Mouse (Mus musculus) limb, embryonic 11.5 days (tissue): ENCODE results near the gene Actn2. TPM values are rescaled to one million over a fixed set of nuclear protein-coding genes. Genes with fewer than 3 reads are reported as not detected.

Source experiments
- ATAC-seq: fragments of 200-750 bp; cut with Nextera tagmentation; 2 replicates; pipeline ENCODE4 v1.8.0; 2017; ENCODE audit warnings: low read depth; ENCODE audit not compliant: insufficient number of reproducible peaks, low FRiP score, low TSS enrichment
- DNase-seq: peaks from one replicate; pipeline ENCODE4 v3.0.0-alpha.2; 2015; ENCODE audit warnings: low spot score
- H3K27ac ChIP-seq: fragments of 300-500 bp; sonication (generic); replicated peaks from 2 replicates; pipeline ENCODE4 v1.5.1; 2014; ENCODE audit warnings: low read depth, mild to moderate bottlenecking, low read length
- H3K27me3 ChIP-seq: fragments of 300-500 bp; sonication (generic); 2 replicates; pipeline ENCODE4 v1.6.1; 2014; ENCODE audit warnings: mild to moderate bottlenecking, low read length, mixed read lengths; ENCODE audit not compliant: control insufficient read depth, insufficient read depth
- H3K36me3 ChIP-seq: fragments of 300-500 bp; sonication (generic); 2 replicates; pipeline ENCODE4 v1.6.1; 2014; ENCODE audit warnings: mild to moderate bottlenecking, low read length, moderate library complexity, mixed read lengths; ENCODE audit not compliant: control insufficient read depth, insufficient read depth
- H3K4me1 ChIP-seq: fragments of 300-500 bp; sonication (generic); 2 replicates; pipeline ENCODE4 v1.6.1; 2014; ENCODE audit warnings: low read length, mixed read lengths; ENCODE audit not compliant: control insufficient read depth, insufficient read depth
- H3K4me2 ChIP-seq: fragments of 300-500 bp; sonication (generic); 2 replicates; pipeline ENCODE4 v1.6.1; 2014; ENCODE audit warnings: low read depth, mild to moderate bottlenecking, moderate library complexity; ENCODE audit not compliant: severe bottlenecking
- H3K4me3 ChIP-seq: fragments of 300-500 bp; sonication (generic); 2 replicates; pipeline ENCODE4 v1.5.1; 2014; ENCODE audit warnings: low read depth, low read length
- H3K9ac ChIP-seq: fragments of 300-500 bp; sonication (generic); 2 replicates; pipeline ENCODE4 v1.6.1; 2014; ENCODE audit warnings: mild to moderate bottlenecking, low read length
- H3K9me3 ChIP-seq: fragments of 300-500 bp; sonication (generic); 2 replicates; pipeline ENCODE4 v1.6.1; 2016; ENCODE audit warnings: low read length; ENCODE audit not compliant: control insufficient read depth
- WGBS: fragments of 180-500 bp; shearing (Covaris S2); extraction: QIAGEN DNeasy Blood & Tissue Kit; methylation state at CpG from one replicate; pipeline ENCODE4 v1.1.7; 2014; 5-methylcytosine and 5-hydroxymethylcytosine counted together
- polyA plus RNA-seq: library from polyadenylated mRNA; unstranded; fragments of >200 nt; fragmentation: Nextera tagmentation; extraction: Ambion mirVana; gene quantifications from 2 replicates; pipeline ENCODE4 v1.2.1, GENCODE M21; 2014

Actn2 gene
- polyA plus RNA-seq, 1 experiment from 2014 or later, result 8.3 TPM

DNA sequence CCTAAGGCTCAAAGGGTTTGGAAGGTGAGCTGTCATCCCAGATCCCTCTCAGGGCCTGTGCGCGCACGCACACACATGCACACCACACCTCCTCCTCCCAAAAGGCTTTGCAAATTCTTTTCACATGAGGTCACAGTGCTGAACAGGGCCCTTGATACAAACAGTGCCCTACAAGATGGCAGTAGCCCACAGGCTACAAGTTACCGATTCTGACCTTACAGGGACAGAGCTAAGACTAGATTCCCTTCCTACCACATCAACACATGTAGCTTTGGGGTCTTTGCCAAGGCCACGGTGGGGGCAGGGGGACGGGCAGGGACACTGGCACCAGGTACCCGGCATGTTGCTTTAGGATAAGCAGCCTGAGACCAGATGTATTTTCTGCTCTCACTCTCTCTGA is 46.8 kb downstream of the Actn2 start:
- H3K27me3 ChIP-seq, result no peaks in the 10 kb centered on the region
- H3K4me3 ChIP-seq, result no peak overlapping the region
- no peaks in the 10 kb centered on the region for H3K9me3 ChIP-seq
- no peaks in the 10 kb centered on the region for H3K36me3 ChIP-seq
- H3K9ac ChIP-seq, result no peak overlapping the region
- H3K4me1 ChIP-seq, result no peaks in the 10 kb centered on the region
- ATAC-seq, result no peak
- H3K27ac ChIP-seq, result no peak overlapping the region
- no peak overlapping the region for H3K4me2 ChIP-seq
- DNase-seq, result no peak
- 85% methylated on average over 7 of the region's 7 CpGs for WGBS

DNA sequence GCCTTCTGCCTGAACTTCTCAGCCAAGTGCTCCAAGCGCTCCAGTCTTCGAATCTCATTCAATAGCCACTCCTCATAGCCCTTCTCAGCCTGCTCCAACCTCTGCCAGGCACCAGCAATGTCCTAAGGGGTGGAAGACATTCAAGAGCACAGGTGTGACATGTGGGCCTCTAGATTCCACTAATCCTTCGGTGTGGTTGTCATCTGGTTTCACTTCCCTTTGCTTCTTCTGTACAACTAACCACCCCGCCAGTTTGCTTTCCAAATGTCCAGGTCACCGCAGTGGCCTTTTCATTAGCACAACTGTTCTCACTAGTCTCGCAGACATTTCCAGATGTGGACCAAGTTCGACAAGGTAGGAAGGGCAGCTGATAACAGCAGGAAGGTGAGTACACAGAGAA is 49.9 kb downstream of the Actn2 start:
- no peak overlapping the region for H3K27ac ChIP-seq
- no peaks in the 10 kb centered on the region for H3K9me3 ChIP-seq
- H3K36me3 ChIP-seq, result no peaks in the 10 kb centered on the region
- DNase-seq (no peak), ATAC-seq (no peak)
- no peaks in the 10 kb centered on the region for H3K27me3 ChIP-seq
- 77% methylated on average over 7 of the region's 7 CpGs for WGBS
- no peaks in the 10 kb centered on the region for H3K4me1 ChIP-seq
- H3K4me3 ChIP-seq, result no peak overlapping the region
- H3K4me2 ChIP-seq, result no peak overlapping the region
- H3K9ac ChIP-seq, result no peak overlapping the region

DNA sequence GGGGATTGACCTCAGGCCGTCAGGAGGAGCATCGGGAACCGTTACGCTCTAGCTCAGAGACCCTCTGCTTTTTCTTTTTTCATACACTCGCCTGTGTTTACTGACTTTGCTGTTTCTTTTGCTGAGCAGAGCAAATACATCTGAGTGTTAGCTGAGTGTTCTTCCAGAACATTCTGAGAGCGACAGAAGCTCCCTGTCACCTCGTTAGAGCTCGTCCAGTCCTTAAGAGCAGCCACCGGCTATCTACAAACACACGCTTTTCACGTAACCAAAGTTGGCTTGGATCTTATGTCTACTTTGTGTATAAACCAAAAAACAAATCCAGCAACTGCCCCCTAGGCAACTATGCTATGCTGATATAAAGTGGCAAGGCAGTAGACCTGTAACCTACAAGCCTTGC is 56.0 kb downstream of the Actn2 start:
- no peaks in the 10 kb centered on the region for H3K27me3 ChIP-seq
- H3K36me3 ChIP-seq, result no peaks in the 10 kb centered on the region
- H3K9me3 ChIP-seq, result no peaks in the 10 kb centered on the region
- no peak overlapping the region for H3K4me2 ChIP-seq
- no peak overlapping the region for H3K4me3 ChIP-seq
- no peak for ATAC-seq
- WGBS, result 90% methylated on average over 11 of the region's 11 CpGs
- H3K27ac ChIP-seq, result no peak overlapping the region
- H3K9ac ChIP-seq, result no peak overlapping the region
- H3K4me1 ChIP-seq, result no peaks in the 10 kb centered on the region
- no peak for DNase-seq

DNA sequence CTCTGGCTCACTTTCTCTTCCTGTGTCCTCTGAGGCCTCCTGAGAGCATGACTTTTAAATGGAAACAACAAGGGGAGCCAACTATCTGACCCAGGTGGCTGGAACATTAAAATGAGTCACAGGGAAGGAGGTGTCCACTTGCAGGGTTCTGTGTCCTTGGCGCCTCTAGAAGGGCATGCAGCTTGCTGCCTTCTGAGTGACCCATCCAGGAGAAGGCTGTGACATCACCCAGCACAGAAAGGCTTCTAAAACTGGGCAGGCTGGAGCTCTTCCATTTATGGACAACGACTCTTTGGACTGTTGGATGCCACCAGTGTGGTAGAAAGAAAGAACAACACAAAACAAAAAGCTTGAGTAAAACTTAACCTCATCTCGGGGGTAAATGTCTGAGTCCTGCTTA is 56.7 kb downstream of the Actn2 start:
- ATAC-seq, result no peak
- no peak overlapping the region for H3K27ac ChIP-seq
- no peak overlapping the region for H3K9ac ChIP-seq
- no peak for DNase-seq
- 82% methylated on average over 3 of the region's 3 CpGs for WGBS
- H3K4me1 ChIP-seq, result no peaks in the 10 kb centered on the region
- no peaks in the 10 kb centered on the region for H3K9me3 ChIP-seq
- no peaks in the 10 kb centered on the region for H3K27me3 ChIP-seq
- H3K36me3 ChIP-seq, result no peaks in the 10 kb centered on the region
- no peak overlapping the region for H3K4me3 ChIP-seq
- H3K4me2 ChIP-seq, result no peak overlapping the region

DNA sequence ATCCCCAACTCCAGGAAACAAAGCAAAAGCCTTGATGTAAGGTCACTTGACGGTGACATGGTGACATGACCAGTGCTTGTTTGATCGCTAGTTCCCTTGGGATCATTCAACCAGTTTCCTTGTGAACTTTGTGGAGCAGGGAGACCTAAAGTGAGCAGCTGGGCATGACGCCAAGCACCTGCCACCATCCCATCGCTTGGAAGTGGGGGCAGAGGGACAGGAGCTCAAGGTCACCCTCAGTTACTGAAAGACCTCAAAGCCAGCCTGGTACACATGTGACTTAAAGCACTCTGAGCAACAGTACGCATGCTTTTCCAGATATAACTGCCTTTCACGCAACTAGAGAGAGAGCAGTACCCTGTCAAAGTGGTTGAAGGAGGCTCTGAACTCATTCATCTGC is 65.8 kb downstream of the Actn2 start:
- Histone ChIP-seq H3K27ac (no peak overlapping the region), H3K9me3 (no peaks in the 10 kb centered on the region), H3K9ac (no peak overlapping the region), H3K27me3 (no peaks in the 10 kb centered on the region), H3K36me3 (no peaks in the 10 kb centered on the region), H3K4me3 (no peak overlapping the region), H3K4me1 (no peaks in the 10 kb centered on the region), H3K4me2 (no peak overlapping the region)
- 89% methylated on average over 6 of the region's 6 CpGs for WGBS
- DNase-seq, result no peak
- no peak for ATAC-seq

DNA sequence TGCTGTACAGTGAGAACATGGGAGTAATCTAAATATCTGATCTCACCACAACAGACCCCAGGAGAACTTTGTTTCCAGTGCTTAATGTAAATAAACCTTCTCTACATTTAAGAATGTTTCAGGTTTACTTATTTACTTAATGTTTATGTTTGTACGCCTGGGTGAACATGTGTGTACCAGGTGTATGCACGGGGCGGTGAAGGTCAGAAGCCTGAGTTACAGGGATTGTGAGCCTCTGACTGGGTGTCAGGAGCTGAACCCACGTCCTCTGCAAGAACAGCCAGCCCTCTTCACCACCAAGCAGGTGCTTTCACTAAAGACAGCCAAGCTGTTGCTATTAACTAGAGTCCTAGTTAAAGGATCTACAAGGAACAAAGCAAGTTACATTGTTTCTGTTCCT is 66.3 kb downstream of the Actn2 start:
- Histone ChIP-seq H3K9me3 (no peaks in the 10 kb centered on the region), H3K9ac (no peak overlapping the region)

DNA sequence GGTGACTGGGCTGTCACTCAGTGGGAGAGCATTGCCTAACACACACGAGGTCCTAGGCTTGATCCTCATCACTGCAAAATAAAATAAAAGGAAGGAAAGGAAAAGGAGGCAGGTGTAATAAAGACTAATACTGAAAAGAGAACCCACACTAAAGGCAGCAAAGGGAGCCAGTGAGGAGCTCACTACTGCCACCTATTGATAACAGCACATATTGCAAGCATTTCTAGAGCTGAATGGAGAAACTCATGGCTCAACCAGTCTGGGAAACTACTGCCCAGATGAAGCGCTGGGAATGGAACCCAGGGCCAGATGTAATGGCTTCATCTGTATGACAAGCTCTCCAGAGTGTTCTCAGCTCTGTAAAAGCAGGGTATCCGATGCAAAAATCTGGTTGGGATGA is 67.6 kb downstream of the Actn2 start:
- no peak overlapping the region for H3K9ac ChIP-seq
- ATAC-seq (no peak), DNase-seq (peak; percentile 34)
- WGBS, result 59% methylated on average over 3 of the region's 3 CpGs
- H3K4me1 ChIP-seq, result no peaks in the 10 kb centered on the region
- H3K4me3 ChIP-seq, result no peak overlapping the region
- no peaks in the 10 kb centered on the region for H3K9me3 ChIP-seq
- H3K27ac ChIP-seq, result no peak overlapping the region
- no peak overlapping the region for H3K4me2 ChIP-seq
- H3K27me3 ChIP-seq, result no peaks in the 10 kb centered on the region
- no peaks in the 10 kb centered on the region for H3K36me3 ChIP-seq

More for the DNA sequence above, 66.3 kb downstream of the Actn2 start:
- H3K4me3 ChIP-seq, result no peak overlapping the region
- WGBS, result 89% methylated on average over 4 of the region's 4 CpGs
- H3K4me2 ChIP-seq, result no peak overlapping the region
- H3K27ac ChIP-seq, result no peak overlapping the region
- no peaks in the 10 kb centered on the region for H3K27me3 ChIP-seq
- no peak for ATAC-seq
- H3K4me1 ChIP-seq, result no peaks in the 10 kb centered on the region
- DNase-seq, result no peak
- no peaks in the 10 kb centered on the region for H3K36me3 ChIP-seq

DNA sequence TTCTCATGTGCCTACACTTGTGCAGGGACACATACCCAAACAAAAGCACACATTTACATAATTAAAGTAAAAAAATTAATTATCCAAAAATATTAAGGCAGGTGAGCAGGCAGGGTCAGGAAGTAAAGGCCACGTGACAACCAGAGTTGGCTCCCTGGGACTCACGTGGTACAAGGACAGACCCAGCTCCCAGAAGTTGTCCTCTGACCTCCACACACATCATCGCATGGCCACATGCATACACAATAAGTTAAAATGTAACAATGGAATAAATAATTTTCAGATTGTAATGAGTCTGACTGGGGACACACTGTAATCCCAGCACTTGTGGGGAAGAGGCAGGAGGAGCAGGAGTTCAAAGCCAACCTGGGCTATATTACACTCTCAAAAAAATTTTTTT is 72.6 kb downstream of the Actn2 start:
- 91% methylated on average over 3 of the region's 3 CpGs for WGBS
- H3K27me3 ChIP-seq, result no peaks in the 10 kb centered on the region
- no peaks in the 10 kb centered on the region for H3K4me1 ChIP-seq
- ATAC-seq (peak; percentile 8; the same call in 1 of the 2 replicates), DNase-seq (no peak)
- H3K9ac ChIP-seq, result no peak overlapping the region
- no peaks in the 10 kb centered on the region for H3K36me3 ChIP-seq
- H3K9me3 ChIP-seq, result no peaks in the 10 kb centered on the region
- H3K27ac ChIP-seq, result no peak overlapping the region
- H3K4me3 ChIP-seq, result no peak overlapping the region
- H3K4me2 ChIP-seq, result no peak overlapping the region

DNA sequence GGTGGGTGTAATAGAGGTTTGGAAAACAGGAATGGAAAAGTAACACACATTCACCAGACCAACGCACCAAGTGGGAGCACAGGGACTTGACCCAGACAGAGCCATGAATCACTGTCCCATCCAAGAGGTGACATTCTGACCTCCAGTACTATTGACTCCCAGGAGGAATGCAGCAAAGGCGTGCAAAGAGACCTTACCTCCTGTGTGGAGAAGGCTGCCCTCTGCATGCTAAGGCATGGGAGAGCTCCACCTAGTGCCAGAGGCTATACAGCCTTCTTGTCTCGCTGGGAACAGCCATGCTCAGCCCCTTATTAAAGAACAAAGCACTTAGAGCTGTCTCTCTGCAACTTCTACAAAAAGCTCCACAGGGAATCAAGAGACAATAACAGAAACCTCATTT is 73.5 kb downstream of the Actn2 start:
- Histone ChIP-seq H3K9me3 (no peaks in the 10 kb centered on the region), H3K4me1 (no peaks in the 10 kb centered on the region), H3K27ac (no peak overlapping the region), H3K9ac (no peak overlapping the region), H3K4me3 (no peak overlapping the region), H3K36me3 (no peaks in the 10 kb centered on the region), H3K4me2 (no peak overlapping the region), H3K27me3 (no peaks in the 10 kb centered on the region)
- peak; percentile 24 for DNase-seq
- WGBS, result 35% methylated on average over 3 of the region's 3 CpGs
- no peak for ATAC-seq
